In the genomic region with DNA sequence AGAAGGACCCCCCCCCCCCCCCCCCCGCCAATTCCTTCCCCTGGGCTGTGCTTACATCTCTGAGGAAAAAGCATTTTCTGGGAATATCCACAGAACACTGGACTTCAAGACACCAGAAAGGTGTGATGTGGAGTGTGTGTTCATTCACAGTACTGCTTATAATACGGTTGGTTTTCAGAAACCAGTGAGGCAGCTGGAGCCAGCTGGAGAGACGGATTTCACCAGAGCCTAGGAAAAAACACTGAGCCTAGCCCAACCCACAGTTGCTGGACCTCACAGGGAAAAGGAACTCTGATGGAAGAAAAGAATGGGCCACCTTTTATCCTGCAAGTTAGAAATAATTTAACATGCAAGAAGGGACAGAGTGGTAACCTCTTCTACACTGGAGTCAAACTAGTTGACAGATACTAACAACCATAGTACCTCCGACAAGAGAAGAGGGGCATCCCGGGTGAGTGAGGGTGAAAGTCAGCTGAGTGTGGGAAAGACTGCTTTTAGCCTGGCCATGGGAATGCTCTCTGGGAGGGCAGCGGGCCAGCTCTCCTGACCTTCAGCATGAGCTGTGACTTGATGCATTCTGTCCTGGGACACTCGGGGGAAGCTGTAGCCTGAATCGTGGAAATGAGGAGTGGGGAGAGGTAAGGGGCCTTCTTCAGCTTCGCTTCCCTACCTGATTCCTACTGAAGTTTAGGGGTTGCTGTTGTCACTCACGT, we compare ENCODE assay signal across 10 mouse cellular contexts. TPM values are rescaled to one million over a fixed set of nuclear protein-coding genes. Genes with fewer than 3 reads are reported as not detected.
A peak's percentile ranks its signal among the peaks of the same experiment; 100 is the strongest.
DNase-seq lines count a peak whose midpoint lies in the region; ATAC-seq lines count a peak whose summit lies in the region.
"Had no signal": no experiment of that assay in that cellular context is flagged by ENCODE, and none has a peak within 500 bp of the region (broad histone marks: within the 10 kb centered on the region; RNA-seq: fewer than 3 reads in every experiment).

No protein-coding gene starts in this region.

- 69% methylated on average over 10 of the region's 10 CpGs for WGBS in hindbrain, embryonic 16.5 days
- 78% methylated on average over 9 of the region's 10 CpGs for WGBS in hindbrain, embryonic 12.5 days
- WGBS in stomach, embryonic 14.5 days: 68% methylated on average over 10 of the region's 10 CpGs

- H3K9ac ChIP-seq in hindbrain, embryonic 16.5 days (ENCODE audit: low read depth, low read length): no peak overlapping the region
- no peak overlapping the region for H3K9ac ChIP-seq in hindbrain, embryonic 12.5 days
- no peak overlapping the region for H3K9ac ChIP-seq in stomach, embryonic 14.5 days (replicated peaks; ENCODE audit: low read depth, low read length)
- H3K9ac ChIP-seq: limb, embryonic 12.5 days; midbrain, embryonic 12.5 days had no signal

- H3K27me3 ChIP-seq in hindbrain, embryonic 16.5 days (replicated peaks; ENCODE audit: control insufficient read depth, insufficient read depth, low read length): no peaks in the 10 kb centered on the region
- H3K27me3 ChIP-seq in hindbrain, embryonic 12.5 days: no peaks in the 10 kb centered on the region
- H3K27me3 ChIP-seq in stomach, embryonic 14.5 days (ENCODE audit: control insufficient read depth, insufficient read depth, low read length): no peaks in the 10 kb centered on the region
- H3K27me3 ChIP-seq: limb, embryonic 12.5 days; midbrain, embryonic 12.5 days had no signal

- no peak overlapping the region for H3K27ac ChIP-seq in hindbrain, embryonic 16.5 days (ENCODE audit: low read depth, low read length)
- no peak overlapping the region for H3K27ac ChIP-seq in hindbrain, embryonic 12.5 days
- H3K27ac ChIP-seq in stomach, embryonic 14.5 days (ENCODE audit: low read length): peak overlapping the region; percentile 81
- H3K27ac ChIP-seq: limb, embryonic 12.5 days; midbrain, embryonic 12.5 days had no signal

- ATAC-seq in hindbrain, embryonic 16.5 days: peak; percentile 50; the same call in 1 of the 2 replicates
- ATAC-seq in hindbrain, embryonic 12.5 days (ENCODE audit: low FRiP score): no peak
- no peak; the same call in 1 of the 2 replicates for ATAC-seq in stomach, embryonic 14.5 days (ENCODE audit: insufficient number of reproducible peaks, insufficient read depth, low FRiP score, low read depth)

- H3K36me3 ChIP-seq in hindbrain, embryonic 16.5 days (ENCODE audit: control insufficient read depth, insufficient read depth, low read length): no peaks in the 10 kb centered on the region
- no peaks in the 10 kb centered on the region for H3K36me3 ChIP-seq in hindbrain, embryonic 12.5 days
- no peaks in the 10 kb centered on the region for H3K36me3 ChIP-seq in stomach, embryonic 14.5 days (ENCODE audit: control insufficient read depth, insufficient read depth, low read length)
- H3K36me3 ChIP-seq: midbrain, embryonic 12.5 days had no signal

- peak; percentile 47 for DNase-seq in gastrocnemius, postnatal 25 days
- DNase-seq in kidney, adult 8-10 months: peak; percentile 24 to 29
- no peak for DNase-seq in embryo, embryonic 9.5 days (ENCODE audit: extremely low spot score)
- DNase-seq in thymus, postnatal 4 days: no peak
- DNase-seq in cerebellum, adult 18-20 months: no peak

- H3K9me3 ChIP-seq in hindbrain, embryonic 16.5 days (ENCODE audit: control insufficient read depth, low read length): peaks cover 2% of the 10 kb centered on the region; the same call in 1 of the 2 replicates
- H3K9me3 ChIP-seq in hindbrain, embryonic 12.5 days (replicated peaks): peaks cover 8% of the 10 kb centered on the region; the same call in 1 of the 2 replicates
- H3K9me3 ChIP-seq in stomach, embryonic 14.5 days (ENCODE audit: control insufficient read depth, low read depth, low read length): 0 out of 2 replicates have a peak, but pooled peaks cover 6% of the 10 kb centered on the region

- H3K4me1 ChIP-seq in hindbrain, embryonic 16.5 days (ENCODE audit: control insufficient read depth, insufficient read depth, low read depth, low read length): no peaks in the 10 kb centered on the region
- no peaks in the 10 kb centered on the region for H3K4me1 ChIP-seq in hindbrain, embryonic 12.5 days
- H3K4me1 ChIP-seq in stomach, embryonic 14.5 days (ENCODE audit: control insufficient read depth, insufficient read depth, low read length): no peaks in the 10 kb centered on the region; the same call in 1 of the 2 replicates
- H3K4me1 ChIP-seq: limb, embryonic 12.5 days; midbrain, embryonic 12.5 days had no signal

- no peak overlapping the region for H3K4me2 ChIP-seq in hindbrain, embryonic 16.5 days (ENCODE audit: low read length)
- H3K4me2 ChIP-seq in hindbrain, embryonic 12.5 days (replicated peaks): no peak overlapping the region
- 0 out of 2 replicates have a peak overlapping the region, but pooled peaks have one; percentile 7 for H3K4me2 ChIP-seq in stomach, embryonic 14.5 days (replicated peaks; ENCODE audit: low read depth, low read length)
- H3K4me2 ChIP-seq: limb, embryonic 12.5 days; midbrain, embryonic 12.5 days had no signal

- H3K4me3 ChIP-seq in hindbrain, embryonic 16.5 days (ENCODE audit: low read length): no peak overlapping the region
- no peak overlapping the region for H3K4me3 ChIP-seq in hindbrain, embryonic 12.5 days
- H3K4me3 ChIP-seq in stomach, embryonic 14.5 days (ENCODE audit: low read depth, low read length): no peak overlapping the region
- H3K4me3 ChIP-seq: limb, embryonic 12.5 days; midbrain, embryonic 12.5 days had no signal

RNA-seq across cellular contexts. Expression of gene Aph1c, which starts 37.6 kb away (rescaled TPM):
- polyA plus RNA-seq in hindbrain, embryonic 16.5 days (2015; fragmentation: Nextera tagmentation; extraction: Ambion mirVana): 5.0 and 5.2 TPM in 2 replicates
- polyA plus RNA-seq in hindbrain, embryonic 12.5 days (2016; fragmentation: Nextera tagmentation; extraction: Ambion mirVana): 1.7 and 4.9 TPM in 2 replicates
- 1 to 10 TPM in 1 of 2 experiments, under 1 TPM in 1; 0.54 to 1.3 TPM for total RNA-seq in gastrocnemius, postnatal 25 days (2021)
- polyA plus RNA-seq in stomach, embryonic 14.5 days (2014; fragmentation: Nextera tagmentation; extraction: Ambion mirVana): 4.0 and 4.3 TPM in 2 replicates

RNA-seq across cellular contexts. Expression of gene Rab8b, which starts 47.3 kb away (rescaled TPM):
- 36.2 and 40.4 TPM in 2 replicates for polyA plus RNA-seq in hindbrain, embryonic 16.5 days (2015; fragmentation: Nextera tagmentation; extraction: Ambion mirVana)
- 33.9 and 39.6 TPM in 2 replicates for polyA plus RNA-seq in hindbrain, embryonic 12.5 days (2016; fragmentation: Nextera tagmentation; extraction: Ambion mirVana)
- 1 to 10 TPM; 5.0 to 6.1 TPM for total RNA-seq in gastrocnemius, postnatal 25 days (2021)
- polyA plus RNA-seq in stomach, embryonic 14.5 days (2014; fragmentation: Nextera tagmentation; extraction: Ambion mirVana): 25.3 and 28.4 TPM in 2 replicates

Comparison
In these comparisons a context has a peak if more than half of its experiments do, and no peak if none do; other contexts are left out.
1. DNase-seq: peak in gastrocnemius, postnatal 25 days (single experiment) and kidney, adult 8-10 months (2 of 2); none in embryo, embryonic 9.5 days (single experiment), thymus, postnatal 4 days (single experiment) and cerebellum, adult 18-20 months (0 of 2).